Mouse (Mus musculus) liver, embryonic 14.5 days (tissue): ENCODE measurements around the gene Atp6v0e. TPM values are rescaled to one million over a fixed set of nuclear protein-coding genes. Genes with fewer than 3 reads are reported as not detected.

Source experiments
- ATAC-seq: fragments of 200-750 bp; cut with Nextera tagmentation; 2 replicates; pipeline ENCODE4 v1.8.0; 2017; ENCODE audit warnings: moderate number of reproducible peaks, mild to moderate bottlenecking, moderate library complexity; ENCODE audit not compliant: insufficient read depth
- DNase-seq, 3 experiments: peaks; one replicate each; pipeline ENCODE4 v3.0.0-alpha.2; 2012 to 2013; ENCODE audit warnings: low read depth in 3 of 3, low spot score in 3 of 3
- H3K27ac ChIP-seq: fragments of 300-500 bp; sonication (generic); 2 replicates; pipeline ENCODE4 v1.5.1; 2014; ENCODE audit warnings: moderate library complexity, mild to moderate bottlenecking, control low read depth, inconsistent platforms
- H3K27me3 ChIP-seq: fragments of 300-500 bp; sonication (generic); 2 replicates; pipeline ENCODE4 v1.6.1; 2014; ENCODE audit warnings: mild to moderate bottlenecking, low read length, moderate library complexity; ENCODE audit not compliant: control insufficient read depth, insufficient read depth
- H3K36me3 ChIP-seq: fragments of 300-500 bp; sonication (generic); replicated peaks from 2 replicates; pipeline ENCODE4 v1.6.1; 2014; ENCODE audit warnings: low read depth; ENCODE audit not compliant: control insufficient read depth, insufficient read depth
- H3K4me1 ChIP-seq, 2 experiments: fragments of 200-500 bp in 1 of 2; fragments of 300-500 bp in 1 of 2; sonication (generic) in 1 of 2; replicated peaks; 2 replicates each; pipeline ENCODE4 v1.6.1; 2012 to 2014; ENCODE audit warnings: antibody characterized with exemption in 1 of 2, inconsistent platforms in 1 of 2, low read length in 1 of 2; ENCODE audit not compliant: control insufficient read depth in 2 of 2, insufficient read depth in 2 of 2
- H3K4me2 ChIP-seq: fragments of 300-500 bp; sonication (generic); 2 replicates; pipeline ENCODE4 v1.6.1; 2014; ENCODE audit warnings: low read depth, mild to moderate bottlenecking, control low read depth, moderate library complexity
- H3K4me3 ChIP-seq, 2 experiments: fragments of 200-500 bp in 1 of 2; fragments of 300-500 bp in 1 of 2; sonication (generic) in 1 of 2; 2 replicates each; pipeline ENCODE4 v1.5.1; 2012 to 2014; ENCODE audit warnings: low read depth in 2 of 2, low read length in 2 of 2, mild to moderate bottlenecking in 2 of 2, control low read depth in 1 of 2, inconsistent platforms in 1 of 2, moderate library complexity in 1 of 2; ENCODE audit not compliant: insufficient read depth in 1 of 2
- H3K9ac ChIP-seq: fragments of 300-500 bp; sonication (generic); replicated peaks from 2 replicates; pipeline ENCODE4 v1.6.1; 2014; ENCODE audit warnings: mild to moderate bottlenecking, control low read depth, moderate library complexity
- H3K9me3 ChIP-seq: fragments of 300-500 bp; sonication (generic); 2 replicates; pipeline ENCODE4 v1.6.1; 2016; ENCODE audit warnings: low read length, mixed read lengths; ENCODE audit not compliant: control insufficient read depth
- CTCF ChIP-seq: IDR thresholded peaks from 2 replicates; pipeline ENCODE4 v1.5.1; 2016; ENCODE audit warnings: antibody characterized with exemption, low read depth, control low read depth
- EP300 ChIP-seq: IDR thresholded peaks from 2 replicates; pipeline ENCODE4 v1.6.1; 2016; ENCODE audit warnings: antibody characterized with exemption, low read depth
- WGBS: fragments of 180-500 bp; shearing (Covaris S2); extraction: QIAGEN DNeasy Blood & Tissue Kit; methylation state at CpG from one replicate; pipeline ENCODE4 v1.1.7; 2014; ENCODE audit not compliant: insufficient replicate concordance; 5-methylcytosine and 5-hydroxymethylcytosine counted together
- polyA plus RNA-seq, 2 experiments: library from polyadenylated mRNA; depleted of rRNA in 1 of 2; stranded (reverse) in 1 of 2; unstranded in 1 of 2; fragments of >200 nt; fragmentation: Nextera tagmentation in 1 of 2; extraction: Ambion mirVana in 1 of 2; gene quantifications; 2 replicates each; pipeline versions ENCODE4 v1.2.1 to v1.2.3; 2012 to 2014

Gene Atp6v0e
- polyA plus RNA-seq, 2 experiments = 99.3 to 209 TPM

DNA sequence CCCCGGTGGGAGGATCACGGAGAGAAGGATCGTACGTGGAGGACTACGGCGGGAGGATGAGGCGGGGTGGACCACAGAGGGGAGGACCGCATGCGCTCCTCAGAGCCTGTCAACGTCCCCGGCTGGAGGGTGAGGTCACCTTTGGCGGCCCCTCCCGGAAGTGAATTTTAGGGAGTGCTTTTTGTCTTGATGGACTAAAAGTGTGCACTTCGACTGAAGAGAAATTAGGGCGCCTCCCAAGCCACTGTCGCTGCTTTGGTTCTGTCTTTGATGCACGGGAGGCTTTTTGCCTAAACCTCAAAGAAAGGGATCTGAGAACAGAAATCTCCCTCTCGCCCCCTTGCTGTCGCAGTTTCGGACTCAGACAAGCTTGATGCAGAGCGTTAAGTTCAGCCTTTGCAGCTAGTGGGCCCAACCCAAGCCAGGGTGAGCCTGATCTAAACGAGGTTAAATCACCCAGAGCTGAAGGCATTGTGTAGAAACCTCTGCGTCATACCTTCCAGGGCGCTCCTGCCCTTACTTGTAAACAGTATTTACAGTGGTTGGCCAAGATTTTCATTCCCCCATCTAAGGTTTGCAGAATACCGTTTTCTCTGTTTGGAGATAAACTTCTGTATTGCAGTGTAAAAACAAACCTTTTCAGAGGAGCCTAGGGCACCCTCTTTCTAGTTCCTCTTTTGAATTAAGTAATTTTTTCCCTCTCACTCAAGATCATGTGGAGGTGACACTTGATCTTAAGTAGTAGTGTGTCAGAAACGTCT lies 13.8 kb downstream of the Atp6v0e start:
- H3K4me3 ChIP-seq = peak overlapping the region; percentile 75 to 89
- no peaks in the 10 kb centered on the region; the same call in 1 of the 2 replicates for H3K36me3 ChIP-seq
- H3K27me3 ChIP-seq = no peaks in the 10 kb centered on the region
- peaks cover 14 to 19% of the 10 kb centered on the region in 2 experiments for H3K4me1 ChIP-seq
- peak overlapping the region; percentile 94 for H3K9ac ChIP-seq
- peak overlapping the region; percentile 86 for H3K4me2 ChIP-seq
- no peak for TF ChIP-seq EP300
- TF ChIP-seq CTCF = no peak; the same call in none of the 2 replicates
- peak; percentile 90 for ATAC-seq
- no peaks in the 10 kb centered on the region for H3K9me3 ChIP-seq
- H3K27ac ChIP-seq = peak overlapping the region; percentile 90
- WGBS = under 1% methylated on average over 26 of the region's 26 CpGs
- DNase-seq = peak; percentile 45 to 56 (median 47)

GRCm38 (mm10) chr17:26677711-26678637 lies 14.9 kb downstream of the Atp6v0e start:
- DNase-seq = peak; percentile 41 to 56 (median 48)
- WGBS = 38% methylated on average over 7 of the region's 7 CpGs
- H3K9me3 ChIP-seq = no peaks in the 10 kb centered on the region
- 0 out of 2 replicates have a peak, but pooled peaks have one; percentile 5 for ATAC-seq
- peak overlapping the region in 1 of 2 experiments; percentile 89; a peak in 2 of 4 replicates for H3K4me3 ChIP-seq
- no peaks in the 10 kb centered on the region for H3K27me3 ChIP-seq
- peak overlapping the region; percentile 12 for H3K27ac ChIP-seq
- peak overlapping the region; percentile 86 for H3K4me2 ChIP-seq
- peak overlapping the region; percentile 94 for H3K9ac ChIP-seq
- peaks cover 14 to 19% of the 10 kb centered on the region in 2 experiments for H3K4me1 ChIP-seq
- TF ChIP-seq CTCF (no peak), EP300 (peak; percentile 57)
- H3K36me3 ChIP-seq = no peaks in the 10 kb centered on the region; the same call in 1 of the 2 replicates

DNA sequence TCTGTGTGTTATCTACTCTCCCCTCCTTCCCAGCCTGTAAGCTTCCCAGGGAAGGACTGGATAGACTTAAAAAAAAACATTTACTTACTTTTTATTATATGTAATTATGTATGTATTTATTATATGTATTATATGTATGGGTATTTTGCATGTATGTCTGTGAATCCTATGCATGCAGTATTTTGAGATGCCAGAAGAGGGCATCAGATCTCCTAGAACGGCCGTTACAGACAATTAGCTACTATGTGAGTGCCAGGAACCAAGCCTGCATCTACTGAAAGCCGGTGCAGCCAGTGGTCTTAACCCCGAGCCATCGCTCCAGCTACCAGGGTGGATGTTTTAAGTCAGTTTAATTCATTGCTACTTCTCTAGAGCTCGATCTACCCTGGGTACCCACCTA lies 18.2 kb downstream of the Atp6v0e start:
- Histone ChIP-seq H3K4me2 (no peak overlapping the region), H3K9me3 (no peaks in the 10 kb centered on the region), H3K27ac (no peak overlapping the region), H3K4me3 (no peak overlapping the region), H3K4me1 (peaks cover 11 to 16% of the 10 kb centered on the region in 2 experiments), H3K9ac (no peak overlapping the region), H3K36me3 (peaks cover 4% of the 10 kb centered on the region), H3K27me3 (no peaks in the 10 kb centered on the region)
- ATAC-seq = no peak
- no peak for DNase-seq
- 86% methylated on average over 6 of the region's 6 CpGs for WGBS
- TF ChIP-seq EP300 (no peak), CTCF (peak; percentile 38)

DNA sequence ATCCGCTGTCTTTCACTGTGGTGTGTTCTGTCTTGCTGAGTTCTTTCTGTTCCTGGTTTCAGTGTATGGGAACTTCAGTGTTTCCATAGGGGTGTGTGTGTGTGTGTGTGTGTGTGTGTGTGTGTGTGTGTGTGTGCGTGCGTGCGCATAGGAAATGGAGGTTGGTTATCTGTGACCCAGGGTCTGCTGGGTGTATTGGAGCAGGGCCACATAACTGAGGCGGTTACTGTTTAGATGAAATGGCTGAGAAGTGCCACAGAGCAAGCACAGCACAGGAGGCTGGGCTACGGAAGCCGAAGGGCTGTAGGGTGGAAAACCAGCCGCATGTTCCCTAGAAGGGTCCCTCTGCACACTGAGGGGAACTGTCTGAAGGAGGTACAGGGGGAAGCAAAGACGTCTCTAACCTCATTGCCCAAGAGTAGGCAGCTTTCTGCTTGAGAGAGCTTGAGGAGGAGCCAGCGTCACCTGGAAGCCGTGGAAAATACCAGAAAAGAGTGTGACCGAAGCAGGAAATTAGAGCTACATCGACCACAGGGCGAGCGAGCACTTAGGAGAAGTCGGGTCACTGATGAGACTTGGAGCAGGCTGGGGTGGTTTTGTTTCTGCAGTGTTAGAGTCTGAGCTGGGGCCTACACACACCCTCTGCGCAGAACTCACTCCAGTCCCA lies 23.4 kb downstream of the Atp6v0e start:
- Histone ChIP-seq H3K27me3 (no peaks in the 10 kb centered on the region), H3K27ac (no peak overlapping the region), H3K4me3 (no peak overlapping the region), H3K9me3 (no peaks in the 10 kb centered on the region), H3K36me3 (peaks cover 4% of the 10 kb centered on the region), H3K4me1 (peaks cover 0 to 4% of the 10 kb centered on the region in 2 experiments; a peak in 1 of 4 replicates), H3K4me2 (no peak overlapping the region), H3K9ac (no peak overlapping the region)
- no peak for ATAC-seq
- 77% methylated on average over 17 of the region's 17 CpGs for WGBS
- TF ChIP-seq EP300 (no peak), CTCF (no peak)
- DNase-seq = no peak
